Mouse (Mus musculus): Measurements from ENCODE around the gene Ttc9.
A peak's percentile ranks its signal among the peaks of the same experiment; 100 is the strongest.

The Ttc9 gene

GRCm38 (mm10) chr12:81630915-81631660 is at the start of gene Ttc9:
TSS of gene Ttc9 (plus strand) at chr12:81631249.
- no peak for DNase-seq (ENCODE audit: low spot score)

- DNase-seq (ENCODE audit: low spot score): peak; percentile 98
Measured at GRCm38 (mm10) chr12:81594902-81595671, 36.0 kb upstream of the Ttc9 start, which contains the start of gene Med6. TSS of gene Med6 (minus strand) at chr12:81595008.

GRCm38 (mm10) chr12:81596547-81597262 is 34.3 kb upstream of the Ttc9 start:
- no peak for DNase-seq (ENCODE audit: low spot score)

- DNase-seq (ENCODE audit: low spot score): peak; percentile 33
Measured at GRCm38 (mm10) chr12:81604995-81605784, 25.9 kb upstream of the Ttc9 start.

GRCm38 (mm10) chr12:81609445-81609844 is 21.6 kb upstream of the Ttc9 start:
- DNase-seq (ENCODE audit: low spot score): no peak

- no peak for DNase-seq (ENCODE audit: low spot score)
Measured at GRCm38 (mm10) chr12:81615807-81616206, 15.2 kb upstream of the Ttc9 start.

GRCm38 (mm10) chr12:81616980-81617379 is 14.1 kb upstream of the Ttc9 start:
- no peak for DNase-seq (ENCODE audit: low spot score)

- peak; percentile 74 for DNase-seq (ENCODE audit: low spot score)
Measured at GRCm38 (mm10) chr12:81619302-81619701, 11.7 kb upstream of the Ttc9 start.

- DNase-seq (ENCODE audit: low spot score): no peak
Measured at GRCm38 (mm10) chr12:81623377-81623776, 7.7 kb upstream of the Ttc9 start.

- DNase-seq (ENCODE audit: low spot score): peak; percentile 7
Measured at GRCm38 (mm10) chr12:81626226-81626861, 4.7 kb upstream of the Ttc9 start.

GRCm38 (mm10) chr12:81627426-81627825 is 3.6 kb upstream of the Ttc9 start:
- no peak for DNase-seq (ENCODE audit: low spot score)

- no peak for DNase-seq (ENCODE audit: low spot score)
Measured at GRCm38 (mm10) chr12:81628091-81628490, 3.0 kb upstream of the Ttc9 start.

- no peak for DNase-seq (ENCODE audit: low spot score)
Measured at GRCm38 (mm10) chr12:81630520-81630914, 532 bp upstream of the Ttc9 start.

- no peak for DNase-seq (ENCODE audit: low spot score)
Measured at GRCm38 (mm10) chr12:81631661-81632401, 782 bp downstream of the Ttc9 start.

- DNase-seq (ENCODE audit: low spot score): no peak
Measured at GRCm38 (mm10) chr12:81633246-81633645, 2.2 kb downstream of the Ttc9 start.

- DNase-seq (ENCODE audit: low spot score): no peak
Measured at GRCm38 (mm10) chr12:81640656-81641055, 9.6 kb downstream of the Ttc9 start.

GRCm38 (mm10) chr12:81642361-81643082 is 11.5 kb downstream of the Ttc9 start:
- DNase-seq (ENCODE audit: low spot score): no peak

GRCm38 (mm10) chr12:81646811-81647210 is 15.8 kb downstream of the Ttc9 start:
- no peak for DNase-seq (ENCODE audit: low spot score)

- peak; percentile 43 for DNase-seq (ENCODE audit: low spot score)
Measured at GRCm38 (mm10) chr12:81653344-81653743, 22.3 kb downstream of the Ttc9 start.

GRCm38 (mm10) chr12:81657321-81657720 is 26.3 kb downstream of the Ttc9 start:
- no peak for DNase-seq (ENCODE audit: low spot score)
